Mouse (Mus musculus) frontal cortex, postnatal 25 days (tissue): Measurements from ENCODE around the gene 4933402J07Rik.

Source experiments
- DNase-seq, 2 experiments: peaks; one replicate each; pipeline ENCODE4 v3.0.0; 2022; ENCODE audit warnings: low spot score in 2 of 2

The 4933402J07Rik gene

GRCm38 (mm10) chr8:87621181-87621580, 57.5 kb downstream of the 4933402J07Rik start:
- no peak for DNase-seq

GRCm38 (mm10) chr8:87629656-87630055, 66.0 kb downstream of the 4933402J07Rik start:
- DNase-seq = no peak

- no peak for DNase-seq
Measured at GRCm38 (mm10) chr8:87631776-87632175, 68.1 kb downstream of the 4933402J07Rik start.

GRCm38 (mm10) chr8:87636226-87636742, 72.6 kb downstream of the 4933402J07Rik start:
- no peak for DNase-seq
